Mouse (Mus musculus): ENCODE measurements at regions not wholly inside any gene's neighbourhood (a gene's known extent, or its start where the extent isn't known, plus 50 kb on each side); places are given as distances from the start of the nearest gene placed in this dataset.

- no peak for DNase-seq (ENCODE audit: low read depth, low spot score)
Observed at GRCm38 (mm10) chr12:13669453-13669852, 400.5 kb downstream of the Nbas start.

- DNase-seq (ENCODE audit: low read depth, low spot score) = no peak
Observed at GRCm38 (mm10) chr12:13668485-13669022, 399.6 kb downstream of the Nbas start.

- DNase-seq (ENCODE audit: low read depth, low spot score) = peak; percentile 7
Observed at GRCm38 (mm10) chr12:13639336-13639735, 370.4 kb downstream of the Nbas start.

All from WW6 (cell line).